Mouse (Mus musculus): ENCODE measurements around the gene Zdhhc18.

The Zdhhc18 gene

GRCm38 (mm10) chr4:133609719-133610118, 40.2 kb downstream of the Zdhhc18 start:
- CTCF ChIA-PET = interaction anchor here (0.5 to 3.9 kb wide), 81 partner anchors 8 to 879 kb away, joined by 3 to 23 read pairs (median 4); partner anchors contain the start of genes Zdhhc18 (in 3 of the 4), Pigv (in 2 of the 4), Sfn (in 2 of the 4) and Gpatch3 (in 1 of the 4)
- POLR2A ChIA-PET = interaction anchor here (0.6 to 2.9 kb wide), 37 partner anchors 10 to 257 kb away, joined by 3 to 17 read pairs (median 4); partner anchors contain the start of genes Gpatch3 (in 2 of the 4), Arid1a (in 1 of the 4), Gpn2 (in 1 of the 4) and Nudc (in 1 of the 4)

DNA sequence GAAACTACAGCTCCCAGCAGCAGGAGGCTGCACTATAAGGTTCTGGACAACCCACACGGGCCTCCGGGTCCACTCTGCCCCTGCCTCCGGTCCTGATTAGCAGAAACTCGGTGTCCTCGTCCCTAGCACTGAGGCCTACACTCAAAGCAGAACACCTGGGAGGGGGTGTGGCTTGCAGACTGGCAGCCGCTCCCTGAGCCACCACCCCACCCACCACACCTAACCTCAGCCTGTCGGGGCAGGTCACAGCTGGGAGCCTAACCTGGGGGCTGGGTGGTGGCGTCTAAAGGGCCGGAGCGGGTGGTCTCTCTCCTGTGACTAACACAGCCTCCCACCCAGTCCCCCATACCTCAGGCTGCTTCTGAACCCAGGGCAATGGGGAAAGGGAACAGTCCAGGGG, 42.7 kb downstream of the Zdhhc18 start:
- POLR2A ChIA-PET = interaction anchor here in 2 of 4 experiments (0.7 to 4.6 kb wide), 11 partner anchors 8 to 61 kb away, joined by 3 to 49 read pairs (median 4); no protein-coding TSS in a partner anchor
- CTCF ChIA-PET = interaction anchor here in 2 of 4 experiments (0.8 to 3.9 kb wide), 6 partner anchors 13 to 207 kb away, joined by 3 to 23 read pairs (median 4); partner anchors contain the start of genes Tent5b (in 1 of the 2) and Zdhhc18 (in 1 of the 2)

GRCm38 (mm10) chr4:133605330-133605729, 44.6 kb downstream of the Zdhhc18 start:
- CTCF ChIA-PET = interaction anchor here (0.5 to 1.8 kb wide), 7 partner anchors 9 to 1060 kb away, joined by 3 to 10 read pairs (median 3); partner anchors contain the start of gene Rps6ka1 (in 1 of the 4)
- POLR2A ChIA-PET = interaction anchor here in 3 of 4 experiments (0.5 to 4.6 kb wide), 9 partner anchors 8 to 730 kb away, joined by 3 to 49 read pairs (median 5); partner anchors contain the start of gene Wdtc1 (in 1 of the 3)

GRCm38 (mm10) chr4:133604856-133605255, 45.1 kb downstream of the Zdhhc18 start:
- ChIA-PET CTCF (interaction anchor here in 3 of 4 experiments (0.8 to 1.5 kb wide), 5 partner anchors 10 to 283 kb away, joined by 3 to 4 read pairs (median 3); partner anchors contain the start of gene Rps6ka1 (in 1 of the 3)), POLR2A (interaction anchor here in 3 of 4 experiments (0.5 to 4.6 kb wide), 11 partner anchors 9 to 729 kb away, joined by 3 to 49 read pairs (median 4); partner anchors contain the start of genes Gpatch3 (in 1 of the 3) and Wdtc1 (in 1 of the 3))

GRCm38 (mm10) chr4:133604175-133604574, 45.8 kb downstream of the Zdhhc18 start:
- POLR2A ChIA-PET = interaction anchor here in 2 of 4 experiments (1.0 to 4.6 kb wide), 7 partner anchors 8 to 71 kb away, joined by 3 to 49 read pairs (median 4); partner anchors contain the start of gene Gpatch3 (in 1 of the 2)
- CTCF ChIA-PET = interaction anchor here in 3 of 4 experiments (0.7 to 1.5 kb wide), 4 partner anchors 9 to 23 kb away, joined by 3 to 4 read pairs (median 3); no protein-coding TSS in a partner anchor

GRCm38 (mm10) chr4:133603056-133603455, 46.9 kb downstream of the Zdhhc18 start:
- POLR2A ChIA-PET = interaction anchor here in 2 of 4 experiments (0.5 to 1.5 kb wide), 3 partner anchors 16 to 234 kb away, joined by 3 to 4 read pairs (median 3); no protein-coding TSS in a partner anchor
- CTCF ChIA-PET = interaction anchor here in 2 of 4 experiments (0.7 to 2.1 kb wide), 3 partner anchors 10 to 238 kb away, joined by 4 to 6 read pairs (median 4); no protein-coding TSS in a partner anchor

- ChIA-PET CTCF (interaction anchor here in 3 of 4 experiments (0.6 to 2.1 kb wide), 22 partner anchors 8 to 516 kb away, joined by 3 to 16 read pairs (median 4); partner anchors contain the start of gene Zdhhc18 (in 1 of the 3)), POLR2A (interaction anchor here in 2 of 4 experiments (0.8 to 1.7 kb wide), 11 partner anchors 11 to 235 kb away, joined by 3 to 5 read pairs (median 3); partner anchors contain the start of gene Nudc (in 1 of the 2))
Measured at GRCm38 (mm10) chr4:133601721-133602218, 48.2 kb downstream of the Zdhhc18 start, which contains the start of gene Sfn. Gene Sfn, minus strand, starts transcription at chr4:133602168.

- CTCF ChIA-PET = interaction anchor here in 2 of 4 experiments (0.9 to 3.3 kb wide), 6 partner anchors 10 to 240 kb away, joined by 3 to 23 read pairs (median 10); partner anchors contain the start of gene Zdhhc18 (in 1 of the 2)
- POLR2A ChIA-PET = interaction anchor here (0.5 to 3.4 kb wide), 22 partner anchors 9 to 299 kb away, joined by 3 to 17 read pairs (median 4); partner anchors contain the start of genes Gpn2 (in 1 of the 4), Nudc (in 1 of the 4) and Zdhhc18 (in 1 of the 4)
Measured at GRCm38 (mm10) chr4:133600306-133600705, 49.6 kb downstream of the Zdhhc18 start.

- ChIA-PET CTCF (interaction anchor here in 3 of 4 experiments (0.6 to 3.3 kb wide), 20 partner anchors 10 to 279 kb away, joined by 3 to 23 read pairs (median 4); partner anchors contain the start of genes Zdhhc18 (in 2 of the 3) and Tent5b (in 1 of the 3)), POLR2A (interaction anchor here (0.5 to 7.5 kb wide), 52 partner anchors 7 to 311 kb away, joined by 3 to 49 read pairs (median 4); partner anchors contain the start of genes Gpatch3 (in 1 of the 4), Gpn2 (in 1 of the 4), Nudc (in 1 of the 4) and Wdtc1 (in 1 of the 4))
Measured at GRCm38 (mm10) chr4:133599571-133600073, 50.3 kb downstream of the Zdhhc18 start.

DNA sequence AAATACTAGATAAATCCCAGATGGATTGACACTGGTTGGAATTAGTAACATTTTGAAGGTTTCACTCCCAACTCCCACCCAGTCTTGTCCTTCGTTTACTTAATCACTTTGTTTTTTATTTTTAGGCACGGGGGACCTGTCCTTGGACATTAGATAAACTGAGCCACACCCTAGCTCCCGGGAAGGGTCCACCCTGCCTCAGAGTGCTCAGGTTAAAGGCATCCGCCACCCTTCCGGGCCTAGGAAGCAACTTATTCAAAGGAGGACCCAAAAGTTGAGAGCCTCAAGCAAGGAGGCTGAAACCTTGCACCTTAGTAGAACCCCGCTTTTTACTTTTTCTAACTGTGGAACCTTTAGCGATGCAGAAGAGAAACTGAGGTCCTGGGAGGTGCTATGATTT, 50.8 kb downstream of the Zdhhc18 start:
- POLR2A ChIA-PET = interaction anchor here in 3 of 4 experiments (0.6 to 7.5 kb wide), 45 partner anchors 7 to 312 kb away, joined by 3 to 49 read pairs (median 5); partner anchors contain the start of genes Gpatch3 (in 1 of the 3), Gpn2 (in 1 of the 3), Nudc (in 1 of the 3) and Wdtc1 (in 1 of the 3)
- CTCF ChIA-PET = interaction anchor here in 3 of 4 experiments (0.5 to 3.3 kb wide), 19 partner anchors 11 to 280 kb away, joined by 3 to 23 read pairs (median 4); partner anchors contain the start of genes Zdhhc18 (in 2 of the 3) and Tent5b (in 1 of the 3)

DNA sequence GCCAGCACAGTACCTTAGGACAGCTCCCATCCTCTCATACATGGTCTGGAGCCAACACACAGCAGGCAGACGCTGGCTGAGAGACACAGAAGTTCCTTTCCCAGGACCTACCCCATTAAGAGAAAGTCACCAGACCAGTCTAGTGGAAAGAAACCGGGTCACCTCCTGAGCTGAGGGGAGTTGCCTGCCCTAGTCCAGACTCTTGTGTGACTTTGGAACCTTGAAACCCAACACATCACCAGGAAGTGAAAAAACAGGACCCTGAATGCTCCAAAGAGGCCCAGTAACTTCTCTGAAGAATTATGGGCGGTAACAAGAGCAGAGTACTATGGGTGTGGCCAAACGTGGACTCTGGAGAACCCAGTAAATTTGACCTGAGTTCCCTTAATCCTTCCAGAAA, 51.3 kb downstream of the Zdhhc18 start:
- ChIA-PET POLR2A (interaction anchor here (0.7 to 7.5 kb wide), 30 partner anchors 8 to 266 kb away, joined by 3 to 49 read pairs (median 4); partner anchors contain the start of genes Gpatch3 (in 1 of the 4) and Gpn2 (in 1 of the 4)), CTCF (interaction anchor here in 3 of 4 experiments (0.5 to 3.3 kb wide), 12 partner anchors 11 to 280 kb away, joined by 3 to 23 read pairs (median 4); partner anchors contain the start of gene Zdhhc18 (in 2 of the 3))

- CTCF ChIA-PET = interaction anchor here (0.5 to 2.4 kb wide), 13 partner anchors 8 to 257 kb away, joined by 3 to 19 read pairs (median 4); partner anchors contain the start of gene Zdhhc18 (in 1 of the 4)
- POLR2A ChIA-PET = interaction anchor here in 3 of 4 experiments (0.7 to 7.5 kb wide), 18 partner anchors 9 to 372 kb away, joined by 3 to 49 read pairs (median 5); partner anchors contain the start of genes Gpatch3 (in 1 of the 3), Gpn2 (in 1 of the 3), Hmgn2 (in 1 of the 3) and Nudc (in 1 of the 3)
Measured at GRCm38 (mm10) chr4:133596084-133596483, 53.9 kb downstream of the Zdhhc18 start.

DNA sequence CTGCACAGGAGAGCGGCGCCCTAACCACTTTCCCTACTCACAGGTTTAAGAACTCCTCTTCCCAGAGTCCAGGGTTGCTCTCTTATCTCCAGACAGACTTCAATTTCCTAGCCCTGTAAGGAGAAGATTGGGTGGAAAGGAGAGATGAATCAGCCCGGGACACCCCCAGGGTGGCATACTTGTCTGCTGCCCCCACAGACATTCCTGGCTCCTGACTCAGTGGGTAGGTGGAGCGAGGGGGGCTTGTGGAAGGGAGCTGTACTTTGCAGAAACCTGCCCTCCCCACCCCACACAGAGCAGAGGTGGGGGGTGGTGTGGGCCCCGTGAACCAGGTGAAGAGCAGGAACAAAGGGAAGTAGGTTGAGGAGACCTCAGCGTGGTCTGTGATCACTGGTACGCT, 54.4 kb downstream of the Zdhhc18 start:
- ChIA-PET CTCF (interaction anchor here (0.5 to 2.4 kb wide), 21 partner anchors 9 to 1173 kb away, joined by 3 to 19 read pairs (median 4); partner anchors contain the start of gene Zdhhc18 (in 2 of the 4)), POLR2A (interaction anchor here (0.6 to 7.5 kb wide), 29 partner anchors 9 to 1020 kb away, joined by 3 to 49 read pairs (median 4); partner anchors contain the start of genes Gpn2 (in 3 of the 4), Zdhhc18 (in 2 of the 4), Gpatch3 (in 1 of the 4) and Nudc (in 1 of the 4))

GRCm38 (mm10) chr4:133592570-133592969, 57.4 kb downstream of the Zdhhc18 start:
- ChIA-PET POLR2A (interaction anchor here in 3 of 4 experiments (0.6 to 7.5 kb wide), 14 partner anchors 13 to 246 kb away, joined by 3 to 49 read pairs (median 4); partner anchors contain the start of genes Nudc (in 1 of the 3) and Zdhhc18 (in 1 of the 3)), CTCF (interaction anchor here (0.7 to 2.9 kb wide), 33 partner anchors 10 to 248 kb away, joined by 3 to 18 read pairs (median 4); partner anchors contain the start of genes Zdhhc18 (in 4 of the 4) and Sfn (in 2 of the 4))

DNA sequence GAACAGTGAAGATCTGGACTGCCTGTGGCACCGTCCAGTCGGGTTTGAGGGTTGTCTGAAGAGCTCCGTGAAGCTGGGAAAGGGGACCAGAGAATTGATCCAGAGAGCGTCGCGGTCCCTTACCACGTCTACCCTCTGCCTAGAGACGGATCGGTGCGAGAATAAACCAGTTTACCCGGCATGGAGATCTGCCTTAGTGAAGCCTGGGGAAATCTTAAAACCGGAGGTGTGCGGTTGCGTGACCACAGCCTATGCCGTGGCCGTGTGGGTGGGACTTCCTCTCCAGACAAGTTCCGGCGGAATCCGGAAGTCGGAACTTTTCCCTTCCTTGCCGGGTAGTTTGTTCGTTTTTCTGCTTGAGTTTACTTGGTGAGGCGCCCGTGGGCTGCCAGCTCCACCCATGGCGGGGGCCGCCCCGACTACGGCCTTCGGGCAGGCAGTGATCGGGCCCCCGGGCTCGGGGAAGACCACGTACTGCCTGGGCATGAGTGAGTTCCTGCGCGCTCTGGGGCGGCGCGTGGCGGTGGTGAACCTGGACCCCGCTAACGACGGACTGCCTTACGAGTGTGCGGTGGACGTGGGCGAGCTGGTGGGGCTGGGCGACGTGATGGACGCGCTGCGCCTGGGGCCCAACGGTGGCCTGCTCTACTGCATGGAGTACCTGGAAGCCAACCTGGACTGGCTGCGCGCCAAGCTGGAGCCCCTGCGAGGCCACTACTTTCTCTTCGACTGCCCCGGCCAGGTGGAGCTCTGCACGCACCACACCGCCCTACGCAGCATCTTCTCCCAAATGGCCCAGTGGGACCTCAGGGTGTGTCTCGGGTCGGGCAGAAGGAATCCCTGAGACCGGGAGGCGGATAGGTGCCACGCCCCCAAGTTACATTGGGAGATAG, 65.6 kb downstream of the Zdhhc18 start, which contains the start of gene Gpn2:
Gene Gpn2 (plus strand): TSS at position 304 of the 893 bp plus-strand sequence.
- CTCF ChIA-PET = interaction anchor here in 3 of 4 experiments (0.5 to 1.4 kb wide), 8 partner anchors 9 to 174 kb away, joined by 3 to 6 read pairs (median 4); no protein-coding TSS in a partner anchor
- POLR2A ChIA-PET = interaction anchor here (0.5 to 4.0 kb wide), 22 partner anchors 9 to 314 kb away, joined by 3 to 25 read pairs (median 4); partner anchors contain the start of genes Gpatch3 (in 2 of the 4), Nudc (in 2 of the 4), Nr0b2 (in 1 of the 4) and Tent5b (in 1 of the 4)

All from embryonic stem cell, embryonic (primary cell).